Mouse (Mus musculus): Measurements from ENCODE around the gene Cdt1. TPM values are rescaled to one million over a fixed set of nuclear protein-coding genes. Genes with fewer than 3 reads are reported as not detected.
A peak's percentile ranks its signal among the peaks of the same experiment; 100 is the strongest.

Cdt1 gene
- polyA plus RNA-seq, 1 experiment from 2014 or later, result 70.9 TPM

GRCm38 (mm10) chr8:122584981-122585380, 17.2 kb downstream of the Cdt1 start:
- peaks cover 5% of the 10 kb centered on the region for H3K4me1 ChIP-seq
- no peak for DNase-seq (ENCODE audit: low spot score)
- H3K27me3 ChIP-seq (ENCODE audit: low read depth, poor library complexity, severe bottlenecking), result no peaks in the 10 kb centered on the region
- H3K9me3 ChIP-seq (replicated peaks), result no peaks in the 10 kb centered on the region
- H3K27ac ChIP-seq (replicated peaks), result no peak overlapping the region
- no peaks in the 10 kb centered on the region for H3K36me3 ChIP-seq
- no peak overlapping the region for H3K4me3 ChIP-seq
- 85% methylated on average over 9 of the region's 9 CpGs for WGBS

GRCm38 (mm10) chr8:122585411-122585891, 17.6 kb downstream of the Cdt1 start:
- no peak overlapping the region for H3K4me3 ChIP-seq
- no peaks in the 10 kb centered on the region for H3K9me3 ChIP-seq (replicated peaks)
- no peak for DNase-seq (ENCODE audit: low spot score)
- peaks cover 4% of the 10 kb centered on the region; the same call in 1 of the 2 replicates for H3K4me1 ChIP-seq
- no peaks in the 10 kb centered on the region for H3K27me3 ChIP-seq (ENCODE audit: low read depth, poor library complexity, severe bottlenecking)
- 71% methylated on average over 14 of the region's 14 CpGs for WGBS
- H3K36me3 ChIP-seq, result no peaks in the 10 kb centered on the region
- H3K27ac ChIP-seq (replicated peaks), result no peak overlapping the region

DNA sequence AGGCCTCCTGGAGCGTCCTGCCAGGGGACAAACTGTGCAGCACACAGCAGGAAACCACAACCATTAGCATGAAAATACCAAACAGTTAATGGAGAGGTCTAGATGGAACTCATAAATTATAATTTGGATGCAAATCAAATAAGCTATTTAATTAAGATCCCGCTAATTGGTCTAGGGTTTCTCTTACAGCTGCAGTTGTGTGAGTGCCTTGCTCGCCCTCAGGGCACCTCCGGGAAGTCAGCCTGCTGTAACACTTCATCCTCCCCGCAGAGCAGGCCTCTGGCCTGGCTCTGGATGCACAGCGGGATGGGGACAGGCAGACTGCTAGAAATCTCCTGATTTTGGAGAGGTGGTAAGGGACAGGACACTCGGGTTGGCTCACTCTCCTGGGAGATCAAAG, 18.4 kb downstream of the Cdt1 start:
- Histone ChIP-seq H3K27ac (replicated peaks) (0 out of 2 replicates have a peak overlapping the region, but pooled peaks have one; percentile 6), H3K27me3 (ENCODE audit: low read depth, poor library complexity, severe bottlenecking) (no peaks in the 10 kb centered on the region), H3K9me3 (replicated peaks) (no peaks in the 10 kb centered on the region), H3K36me3 (no peaks in the 10 kb centered on the region), H3K4me3 (no peak overlapping the region), H3K4me1 (peaks cover 4% of the 10 kb centered on the region; the same call in 1 of the 2 replicates)
- DNase-seq (ENCODE audit: low spot score), result no peak
- 73% methylated on average over 7 of the region's 7 CpGs for WGBS

DNA sequence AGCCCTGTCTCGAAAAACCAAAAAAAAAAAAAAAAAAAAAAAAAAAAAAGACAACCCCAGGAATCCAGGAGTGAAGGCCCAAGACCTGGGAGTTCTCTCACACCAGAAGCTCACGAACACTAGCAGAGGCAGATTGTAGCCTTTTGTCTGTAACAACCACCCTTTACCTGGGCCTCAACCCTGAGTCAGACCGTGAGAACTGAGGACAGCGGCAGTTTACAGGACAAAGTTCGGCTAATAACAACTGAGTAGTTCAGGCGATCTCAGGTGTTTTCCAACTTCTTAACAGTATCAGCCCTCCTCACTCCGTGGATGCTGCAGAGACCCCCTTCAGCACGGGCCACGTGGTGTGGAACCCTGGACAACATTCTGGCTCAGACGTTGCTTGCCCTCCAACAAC, 18.9 kb downstream of the Cdt1 start:
- Histone ChIP-seq H3K4me3 (no peak overlapping the region), H3K27me3 (ENCODE audit: low read depth, poor library complexity, severe bottlenecking) (no peaks in the 10 kb centered on the region), H3K4me1 (peaks cover 4% of the 10 kb centered on the region; the same call in 1 of the 2 replicates), H3K27ac (replicated peaks) (no peak overlapping the region), H3K36me3 (no peaks in the 10 kb centered on the region), H3K9me3 (replicated peaks) (no peaks in the 10 kb centered on the region)
- no peak for DNase-seq (ENCODE audit: low spot score)
- WGBS, result 89% methylated on average over 10 of the region's 10 CpGs

DNA sequence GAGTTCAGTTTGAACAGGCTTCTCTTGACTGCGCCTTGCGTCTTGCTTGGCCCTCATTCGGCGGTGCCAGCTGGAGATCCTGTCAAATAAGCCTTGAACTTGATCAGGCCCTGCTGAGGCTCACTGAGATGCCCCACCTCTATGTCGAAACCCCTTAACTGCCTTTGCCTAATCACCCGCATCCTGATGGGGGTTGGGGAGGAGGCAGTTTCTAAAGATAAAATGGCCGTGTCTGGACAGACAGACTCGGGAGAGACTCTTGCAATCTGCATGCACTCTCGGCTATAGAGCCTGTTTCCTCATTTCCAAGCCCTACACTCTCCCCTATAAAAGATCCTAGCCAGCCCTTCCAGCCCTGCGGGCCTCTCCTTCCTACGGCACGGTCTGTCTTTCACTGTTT, 25.4 kb downstream of the Cdt1 start:
- 85% methylated on average over 12 of the region's 12 CpGs for WGBS
- Histone ChIP-seq H3K4me1 (0 out of 2 replicates have a peak, but pooled peaks cover 4% of the 10 kb centered on the region), H3K27me3 (ENCODE audit: low read depth, poor library complexity, severe bottlenecking) (no peaks in the 10 kb centered on the region), H3K9me3 (replicated peaks) (no peaks in the 10 kb centered on the region), H3K27ac (replicated peaks) (no peak overlapping the region), H3K36me3 (0 out of 2 replicates have a peak, but pooled peaks cover 7% of the 10 kb centered on the region), H3K4me3 (no peak overlapping the region)
- no peak for DNase-seq (ENCODE audit: low spot score)

- no peaks in the 10 kb centered on the region for H3K9me3 ChIP-seq (replicated peaks)
- H3K36me3 ChIP-seq, result 0 out of 2 replicates have a peak, but pooled peaks cover 7% of the 10 kb centered on the region
- no peaks in the 10 kb centered on the region for H3K27me3 ChIP-seq (ENCODE audit: low read depth, poor library complexity, severe bottlenecking)
- 89% methylated on average over 19 of the region's 19 CpGs for WGBS
- H3K27ac ChIP-seq (replicated peaks), result no peak overlapping the region
- H3K4me1 ChIP-seq, result 0 out of 2 replicates have a peak, but pooled peaks cover 4% of the 10 kb centered on the region
- DNase-seq (ENCODE audit: low spot score), result no peak
- no peak overlapping the region for H3K4me3 ChIP-seq
These were observed 26.1 kb downstream of the Cdt1 start for GRCm38 (mm10) chr8:122593783-122594507.

- Histone ChIP-seq H3K4me3 (no peak overlapping the region), H3K27me3 (ENCODE audit: low read depth, poor library complexity, severe bottlenecking) (no peaks in the 10 kb centered on the region), H3K9me3 (replicated peaks) (no peaks in the 10 kb centered on the region), H3K4me1 (0 out of 2 replicates have a peak, but pooled peaks cover 4% of the 10 kb centered on the region), H3K36me3 (0 out of 2 replicates have a peak, but pooled peaks cover 7% of the 10 kb centered on the region), H3K27ac (replicated peaks) (no peak overlapping the region)
- WGBS, result 54% methylated on average over 4 of the region's 4 CpGs
- DNase-seq (ENCODE audit: low spot score), result no peak
These were observed 28.2 kb downstream of the Cdt1 start for GRCm38 (mm10) chr8:122596031-122596430.

DNA sequence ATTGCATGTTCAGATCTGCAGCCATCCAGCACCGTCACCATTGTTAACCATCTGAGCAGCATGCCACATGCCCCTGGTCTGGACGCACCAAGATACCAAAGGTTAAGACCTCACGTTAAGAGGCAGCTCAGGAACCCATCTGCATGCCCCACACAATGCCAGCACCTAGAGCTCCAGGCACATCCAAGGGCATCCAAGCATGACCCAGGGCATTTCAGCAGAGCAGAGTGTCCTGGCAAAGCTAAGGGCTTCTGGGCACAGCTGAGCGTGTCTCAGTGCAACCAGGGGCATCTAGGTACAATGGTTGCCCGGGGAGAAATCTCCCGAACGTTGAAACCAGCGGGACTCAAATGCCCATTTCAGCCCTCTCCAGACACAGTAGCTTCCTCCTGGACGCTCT, 32.9 kb downstream of the Cdt1 start:
- H3K36me3 ChIP-seq, result 0 out of 2 replicates have a peak, but pooled peaks cover 2% of the 10 kb centered on the region
- WGBS, result 88% methylated on average over 9 of the region's 9 CpGs
- H3K4me3 ChIP-seq, result no peak overlapping the region
- 0 out of 2 replicates have a peak, but pooled peaks cover 4% of the 10 kb centered on the region for H3K4me1 ChIP-seq
- H3K27ac ChIP-seq (replicated peaks), result no peak overlapping the region
- H3K9me3 ChIP-seq (replicated peaks), result no peaks in the 10 kb centered on the region
- no peak for DNase-seq (ENCODE audit: low spot score)
- no peaks in the 10 kb centered on the region for H3K27me3 ChIP-seq (ENCODE audit: low read depth, poor library complexity, severe bottlenecking)

- no peaks in the 10 kb centered on the region for H3K27me3 ChIP-seq (ENCODE audit: low read depth, poor library complexity, severe bottlenecking)
- H3K9me3 ChIP-seq (replicated peaks), result no peaks in the 10 kb centered on the region
- H3K4me1 ChIP-seq, result no peaks in the 10 kb centered on the region
- H3K36me3 ChIP-seq, result no peaks in the 10 kb centered on the region
- H3K4me3 ChIP-seq, result no peak overlapping the region
- 91% methylated on average over 1 of the region's 1 CpGs for WGBS
- no peak overlapping the region for H3K27ac ChIP-seq (replicated peaks)
- DNase-seq (ENCODE audit: low spot score), result no peak
These were observed 36.8 kb downstream of the Cdt1 start for GRCm38 (mm10) chr8:122604640-122605039.

GRCm38 (mm10) chr8:122605367-122605766, 37.6 kb downstream of the Cdt1 start:
- 85% methylated on average over 4 of the region's 4 CpGs for WGBS
- peaks cover 2% of the 10 kb centered on the region for H3K4me1 ChIP-seq
- H3K27ac ChIP-seq (replicated peaks), result no peak overlapping the region
- DNase-seq (ENCODE audit: low spot score), result no peak
- H3K27me3 ChIP-seq (ENCODE audit: low read depth, poor library complexity, severe bottlenecking), result no peaks in the 10 kb centered on the region
- no peaks in the 10 kb centered on the region for H3K9me3 ChIP-seq (replicated peaks)
- H3K4me3 ChIP-seq, result no peak overlapping the region
- no peaks in the 10 kb centered on the region for H3K36me3 ChIP-seq

- Histone ChIP-seq H3K4me1 (peaks cover 11% of the 10 kb centered on the region), H3K9me3 (replicated peaks) (no peaks in the 10 kb centered on the region), H3K36me3 (no peaks in the 10 kb centered on the region), H3K27me3 (ENCODE audit: low read depth, poor library complexity, severe bottlenecking) (no peaks in the 10 kb centered on the region), H3K27ac (replicated peaks) (no peak overlapping the region), H3K4me3 (no peak overlapping the region)
- WGBS, result 91% methylated on average over 11 of the region's 12 CpGs
- no peak for DNase-seq (ENCODE audit: low spot score)
These were observed 39.0 kb downstream of the Cdt1 start for GRCm38 (mm10) chr8:122606810-122607209.

DNA sequence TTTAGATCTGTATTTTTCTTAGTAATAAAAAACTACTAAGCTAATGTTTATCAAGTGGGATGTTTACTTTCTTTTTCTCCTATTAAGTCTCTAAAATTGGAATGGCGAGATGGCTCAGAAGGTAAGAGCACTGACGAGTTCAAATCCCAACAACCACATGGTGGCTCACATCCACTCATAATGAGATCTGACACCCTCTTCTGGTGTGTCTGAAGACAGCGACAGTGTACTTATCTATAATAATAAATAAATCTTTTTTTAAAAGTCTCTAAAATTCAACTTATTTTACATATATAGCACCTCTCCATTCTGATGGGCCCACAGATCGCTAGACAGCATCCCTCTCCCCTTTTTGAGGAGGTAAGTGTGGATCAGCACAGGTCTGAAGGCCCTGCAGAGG, 42.4 kb downstream of the Cdt1 start:
- Histone ChIP-seq H3K4me1 (peaks cover 24% of the 10 kb centered on the region), H3K36me3 (0 out of 2 replicates have a peak, but pooled peaks cover 10% of the 10 kb centered on the region), H3K27ac (replicated peaks) (peak overlapping the region; percentile 89), H3K27me3 (ENCODE audit: low read depth, poor library complexity, severe bottlenecking) (no peaks in the 10 kb centered on the region), H3K9me3 (replicated peaks) (no peaks in the 10 kb centered on the region), H3K4me3 (peak overlapping the region; percentile 80)
- 60% methylated on average over 4 of the region's 4 CpGs for WGBS
- DNase-seq (ENCODE audit: low spot score), result no peak

- Histone ChIP-seq H3K27me3 (ENCODE audit: low read depth, poor library complexity, severe bottlenecking) (no peaks in the 10 kb centered on the region), H3K36me3 (0 out of 2 replicates have a peak, but pooled peaks cover 14% of the 10 kb centered on the region), H3K4me3 (peak overlapping the region; percentile 80), H3K9me3 (replicated peaks) (no peaks in the 10 kb centered on the region), H3K27ac (replicated peaks) (peak overlapping the region; percentile 89), H3K4me1 (peaks cover 24% of the 10 kb centered on the region)
- WGBS, result 5% methylated on average over 20 of the region's 20 CpGs
- DNase-seq (ENCODE audit: low spot score), result no peak
These were observed 42.9 kb downstream of the Cdt1 start for GRCm38 (mm10) chr8:122610612-122611277.

Data from midbrain, embryonic 10.5 days (tissue).